Mouse (Mus musculus) midbrain, embryonic 13.5 days (tissue): ENCODE measurements around the gene Pcolce2. TPM values are rescaled to one million over a fixed set of nuclear protein-coding genes. Genes with fewer than 3 reads are reported as not detected.
A peak's percentile ranks its signal among the peaks of the same experiment; 100 is the strongest.

Experiments used
- ATAC-seq: fragments of 200-750 bp; cut with Nextera tagmentation; 2 replicates; pipeline ENCODE4 v1.8.0; 2017; ENCODE audit warnings: mild to moderate bottlenecking, moderate TSS enrichment, moderate library complexity
- H3K27ac ChIP-seq: fragments of 300-500 bp; sonication (generic); 2 replicates; pipeline ENCODE4 v1.5.1; 2015; ENCODE audit warnings: inconsistent platforms, mild to moderate bottlenecking, moderate library complexity
- H3K27me3 ChIP-seq: fragments of 300-500 bp; sonication (generic); 2 replicates; pipeline ENCODE4 v1.6.1; 2015; ENCODE audit warnings: mild to moderate bottlenecking, inconsistent platforms
- H3K36me3 ChIP-seq: fragments of 300-500 bp; sonication (generic); 2 replicates; pipeline ENCODE4 v1.6.1; 2015; ENCODE audit warnings: mild to moderate bottlenecking, inconsistent platforms
- H3K4me1 ChIP-seq: fragments of 300-500 bp; sonication (generic); replicated peaks from 2 replicates; pipeline ENCODE4 v1.6.1; 2015; ENCODE audit warnings: inconsistent platforms
- H3K4me2 ChIP-seq: fragments of 300-500 bp; sonication (generic); replicated peaks from 2 replicates; pipeline ENCODE4 v1.6.1; 2015; ENCODE audit warnings: moderate library complexity, mild to moderate bottlenecking, inconsistent platforms
- H3K4me3 ChIP-seq: fragments of 300-500 bp; sonication (generic); replicated peaks from 2 replicates; pipeline ENCODE4 v1.5.1; 2015; ENCODE audit warnings: mild to moderate bottlenecking, inconsistent platforms
- H3K9ac ChIP-seq: fragments of 300-500 bp; sonication (generic); replicated peaks from 2 replicates; pipeline ENCODE4 v1.6.1; 2015; ENCODE audit warnings: mild to moderate bottlenecking, inconsistent platforms
- H3K9me3 ChIP-seq: fragments of 300-500 bp; sonication (generic); 2 replicates; pipeline ENCODE4 v1.6.1; 2016; ENCODE audit warnings: mild to moderate bottlenecking, inconsistent platforms
- WGBS: fragments of 180-500 bp; shearing (Covaris S2); methylation state at CpG from one replicate; pipeline ENCODE4 v1.1.7; 2015; 5-methylcytosine and 5-hydroxymethylcytosine counted together
- polyA plus RNA-seq: library from polyadenylated mRNA; unstranded; fragments of >200 nt; fragmentation: Nextera tagmentation; extraction: Ambion mirVana; gene quantifications from 2 replicates; pipeline ENCODE4 v1.2.1, GENCODE M21; 2015

Gene Pcolce2
- 1.8 and 2.5 TPM in 2 replicates for polyA plus RNA-seq

- peak within 1 kb of the TSS; percentile 95 for H3K4me2 ChIP-seq
- H3K9ac ChIP-seq: peak within 1 kb of the TSS; percentile 83
- H3K9me3 ChIP-seq: no peaks in the 10 kb centered on the region
- WGBS: 1% methylated on average over 69 of the region's 71 CpGs
- peak within 1 kb of the TSS; percentile 63 for H3K27ac ChIP-seq
- H3K27me3 ChIP-seq: peaks cover 25% of the 10 kb centered on the region
- H3K4me1 ChIP-seq: peaks cover 3% of the 10 kb centered on the region; the same call in 1 of the 2 replicates
- peak within 1 kb of the TSS; percentile 79 for H3K4me3 ChIP-seq
- H3K36me3 ChIP-seq: no peaks in the 10 kb centered on the region
- ATAC-seq: peak; percentile 97
Observed at GRCm38 (mm10) chr9:95637271-95638181, at the start of gene Pcolce2. Gene Pcolce2 (plus strand): TSS chr9:95637601.

- H3K9ac ChIP-seq: no peak overlapping the region
- H3K36me3 ChIP-seq: no peaks in the 10 kb centered on the region
- no peak overlapping the region for H3K27ac ChIP-seq
- no peak for ATAC-seq
- WGBS: 89% methylated on average over 7 of the region's 7 CpGs
- H3K9me3 ChIP-seq: no peaks in the 10 kb centered on the region
- no peaks in the 10 kb centered on the region for H3K4me1 ChIP-seq
- H3K4me2 ChIP-seq: no peak overlapping the region
- H3K27me3 ChIP-seq: no peaks in the 10 kb centered on the region
- no peak overlapping the region for H3K4me3 ChIP-seq
Observed at GRCm38 (mm10) chr9:95588070-95588469, 49.3 kb upstream of the Pcolce2 start.

- H3K27ac ChIP-seq: no peak overlapping the region
- no peaks in the 10 kb centered on the region for H3K9me3 ChIP-seq
- no peaks in the 10 kb centered on the region for H3K36me3 ChIP-seq
- no peaks in the 10 kb centered on the region for H3K27me3 ChIP-seq
- ATAC-seq: no peak
- WGBS: 88% methylated on average over 4 of the region's 4 CpGs
- H3K9ac ChIP-seq: no peak overlapping the region
- H3K4me3 ChIP-seq: no peak overlapping the region
- no peaks in the 10 kb centered on the region for H3K4me1 ChIP-seq
- no peak overlapping the region for H3K4me2 ChIP-seq
Observed at GRCm38 (mm10) chr9:95594291-95594690, 43.1 kb upstream of the Pcolce2 start.

- H3K4me3 ChIP-seq: no peak overlapping the region
- 0 out of 2 replicates have a peak overlapping the region, but pooled peaks have one; percentile 5 for H3K4me2 ChIP-seq
- H3K36me3 ChIP-seq: no peaks in the 10 kb centered on the region
- H3K4me1 ChIP-seq: no peaks in the 10 kb centered on the region
- H3K27me3 ChIP-seq: no peaks in the 10 kb centered on the region
- no peak overlapping the region for H3K9ac ChIP-seq
- H3K27ac ChIP-seq: no peak overlapping the region
- H3K9me3 ChIP-seq: no peaks in the 10 kb centered on the region
- 60% methylated on average over 13 of the region's 13 CpGs for WGBS
- no peak for ATAC-seq
Observed at GRCm38 (mm10) chr9:95597466-95598178, 39.8 kb upstream of the Pcolce2 start.

GRCm38 (mm10) chr9:95598179-95598721, 39.2 kb upstream of the Pcolce2 start:
- H3K4me2 ChIP-seq: 0 out of 2 replicates have a peak overlapping the region, but pooled peaks have one; percentile 5
- ATAC-seq: no peak
- H3K27me3 ChIP-seq: no peaks in the 10 kb centered on the region
- no peaks in the 10 kb centered on the region for H3K9me3 ChIP-seq
- no peaks in the 10 kb centered on the region for H3K36me3 ChIP-seq
- no peak overlapping the region for H3K27ac ChIP-seq
- no peaks in the 10 kb centered on the region for H3K4me1 ChIP-seq
- no peak overlapping the region for H3K4me3 ChIP-seq
- WGBS: 60% methylated on average over 19 of the region's 19 CpGs
- no peak overlapping the region for H3K9ac ChIP-seq

- Histone ChIP-seq H3K9ac (no peak overlapping the region), H3K4me1 (no peaks in the 10 kb centered on the region), H3K36me3 (no peaks in the 10 kb centered on the region), H3K27me3 (no peaks in the 10 kb centered on the region), H3K4me3 (no peak overlapping the region), H3K9me3 (no peaks in the 10 kb centered on the region), H3K4me2 (no peak overlapping the region), H3K27ac (no peak overlapping the region)
- WGBS: 87% methylated on average over 4 of the region's 4 CpGs
- no peak for ATAC-seq
Observed at GRCm38 (mm10) chr9:95599399-95599798, 38.0 kb upstream of the Pcolce2 start.

GRCm38 (mm10) chr9:95602849-95603248, 34.6 kb upstream of the Pcolce2 start:
- Histone ChIP-seq H3K27me3 (no peaks in the 10 kb centered on the region), H3K36me3 (no peaks in the 10 kb centered on the region), H3K4me2 (no peak overlapping the region), H3K9me3 (no peaks in the 10 kb centered on the region), H3K9ac (no peak overlapping the region), H3K27ac (no peak overlapping the region), H3K4me1 (no peaks in the 10 kb centered on the region), H3K4me3 (no peak overlapping the region)
- 87% methylated on average over 3 of the region's 3 CpGs for WGBS
- ATAC-seq: no peak

- WGBS: 81% methylated on average over 9 of the region's 9 CpGs
Observed at GRCm38 (mm10) chr9:95603316-95603715, 34.1 kb upstream of the Pcolce2 start.

GRCm38 (mm10) chr9:95607196-95607595, 30.2 kb upstream of the Pcolce2 start:
- Histone ChIP-seq H3K4me1 (no peaks in the 10 kb centered on the region), H3K36me3 (no peaks in the 10 kb centered on the region), H3K9me3 (no peaks in the 10 kb centered on the region), H3K4me2 (no peak overlapping the region), H3K4me3 (no peak overlapping the region), H3K27ac (no peak overlapping the region), H3K9ac (no peak overlapping the region), H3K27me3 (no peaks in the 10 kb centered on the region)
- WGBS: 69% methylated on average over 5 of the region's 5 CpGs
- ATAC-seq: no peak

More at GRCm38 (mm10) chr9:95603316-95603715, 34.1 kb upstream of the Pcolce2 start:
- Histone ChIP-seq H3K36me3 (no peaks in the 10 kb centered on the region), H3K9me3 (no peaks in the 10 kb centered on the region), H3K4me3 (no peak overlapping the region), H3K27ac (no peak overlapping the region), H3K4me1 (no peaks in the 10 kb centered on the region), H3K9ac (no peak overlapping the region), H3K4me2 (no peak overlapping the region), H3K27me3 (no peaks in the 10 kb centered on the region)
- ATAC-seq: no peak

- Histone ChIP-seq H3K4me2 (no peak overlapping the region), H3K27me3 (no peaks in the 10 kb centered on the region), H3K9ac (no peak overlapping the region), H3K9me3 (no peaks in the 10 kb centered on the region), H3K36me3 (no peaks in the 10 kb centered on the region), H3K4me1 (peaks cover 9% of the 10 kb centered on the region), H3K4me3 (no peak overlapping the region), H3K27ac (no peak overlapping the region)
- 84% methylated on average over 8 of the region's 8 CpGs for WGBS
- ATAC-seq: no peak
Observed at GRCm38 (mm10) chr9:95612246-95612768, 25.1 kb upstream of the Pcolce2 start.

GRCm38 (mm10) chr9:95613426-95614127, 23.8 kb upstream of the Pcolce2 start:
- H3K4me2 ChIP-seq: peak overlapping the region; percentile 38
- H3K4me3 ChIP-seq: peak overlapping the region; percentile 10; the same call in 1 of the 2 replicates
- H3K4me1 ChIP-seq: peaks cover 9% of the 10 kb centered on the region
- H3K27me3 ChIP-seq: no peaks in the 10 kb centered on the region
- H3K9ac ChIP-seq: 0 out of 2 replicates have a peak overlapping the region, but pooled peaks have one; percentile 10
- no peaks in the 10 kb centered on the region for H3K36me3 ChIP-seq
- no peaks in the 10 kb centered on the region for H3K9me3 ChIP-seq
- WGBS: 6% methylated on average over 9 of the region's 9 CpGs
- no peak overlapping the region for H3K27ac ChIP-seq
- ATAC-seq: peak; percentile 76
